Mouse (Mus musculus) heart, postnatal 0 days (tissue): ENCODE measurements around the gene Tlk2.

ENCODE experiments used
- CTCF ChIP-seq: IDR thresholded peaks from 2 replicates; pipeline ENCODE4 v1.5.1; 2016; ENCODE audit warnings: antibody characterized with exemption, control low read depth, low read depth
- EP300 ChIP-seq: IDR thresholded peaks from 2 replicates; pipeline ENCODE4 v1.6.1; 2016; ENCODE audit warnings: antibody characterized with exemption, low read depth

DNA sequence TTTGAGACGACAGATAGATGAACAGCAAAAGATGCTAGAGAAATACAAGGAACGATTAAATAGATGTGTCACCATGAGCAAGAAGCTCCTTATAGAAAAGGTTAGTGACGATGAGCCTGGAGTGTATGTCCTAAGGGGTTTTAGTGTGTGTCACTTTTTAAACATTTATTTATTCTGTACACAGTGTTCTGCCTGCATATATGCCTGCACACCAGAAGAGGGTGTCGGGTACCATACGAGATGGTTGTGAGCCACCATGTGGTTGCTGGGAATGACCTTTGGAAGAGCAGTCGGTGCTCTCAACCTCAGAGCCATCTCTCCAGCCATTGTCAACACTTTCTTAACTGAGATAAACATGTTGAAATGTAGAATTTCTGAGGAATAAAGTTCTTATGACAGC, 68.2 kb downstream of the Tlk2 start:
- TF ChIP-seq CTCF (no peak), EP300 (no peak)
